Mouse (Mus musculus) olfactory bulb, adult 2 months (tissue): ENCODE results near the gene Agbl5.

Experiments used
- CTCF ChIP-seq: fragments of 200-500 bp; IDR thresholded peaks from 2 replicates; pipeline ENCODE4 v1.5.1; 2012; ENCODE audit warnings: low read depth, mild to moderate bottlenecking, low read length, moderate library complexity; ENCODE audit not compliant: insufficient read depth
- POLR2A ChIP-seq: fragments of 200-500 bp; IDR thresholded peaks from 2 replicates; pipeline ENCODE4 v1.6.1; 2012; ENCODE audit warnings: mild to moderate bottlenecking, low read depth, low read length, moderate library complexity; ENCODE audit not compliant: insufficient read depth

GRCm38 (mm10) chr5:30924614-30925013, 36.1 kb downstream of the Agbl5 start:
- TF ChIP-seq POLR2A, result no peak
- TF ChIP-seq CTCF, result no peak
